Comparison of ENCODE assay signal across 10 mouse cellular contexts in the genomic region with DNA sequence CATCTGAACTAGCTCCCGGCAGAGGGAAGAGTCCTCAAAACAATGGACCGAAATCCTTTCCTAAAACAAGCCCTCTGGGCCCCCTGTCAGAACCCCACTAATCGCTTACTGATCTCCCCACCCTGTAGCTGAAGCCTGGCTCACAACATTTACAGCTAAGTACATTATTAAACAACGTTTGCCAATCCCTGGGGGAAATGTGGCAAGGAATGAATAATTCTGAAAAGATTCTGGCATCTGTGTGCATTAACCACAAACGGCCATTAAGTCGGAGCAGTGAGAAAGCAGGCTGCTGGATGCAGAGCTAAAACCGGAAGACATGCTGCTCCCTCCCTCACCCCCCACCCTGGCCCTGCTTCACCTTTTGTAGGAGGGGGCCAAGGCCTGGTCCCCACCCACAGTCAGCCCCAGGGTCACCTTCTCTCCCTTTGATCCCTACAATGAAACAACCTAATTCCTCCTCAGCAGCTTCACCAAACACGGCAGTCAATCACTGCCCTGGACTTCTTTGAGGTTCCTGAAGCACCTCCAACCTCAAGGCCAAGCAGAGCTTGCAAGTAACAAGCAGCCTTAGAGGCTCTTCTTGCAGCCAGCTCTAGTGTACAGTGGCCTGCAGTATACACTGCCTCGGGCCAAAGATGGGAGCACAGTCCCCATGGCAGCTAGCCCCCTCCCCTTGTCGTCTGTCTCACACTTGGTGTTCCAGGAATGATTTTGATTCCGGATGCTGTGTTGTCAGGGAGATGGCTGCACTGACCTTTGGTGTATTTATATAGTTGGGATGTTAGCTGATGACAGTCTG.
DNase-seq lines count a peak whose midpoint lies in the region; ATAC-seq and TF ChIP-seq lines count a peak whose summit lies in the region.
"Had no signal": no experiment of that assay in that cellular context is flagged by ENCODE, and none has a peak within 500 bp of the region (broad histone marks: within the 10 kb centered on the region; RNA-seq: fewer than 3 reads in every experiment).

No protein-coding gene starts in this region.

- no peak for TF ChIP-seq CTCF in brain, embryonic 14.5 days (IDR thresholded peaks at IDR 0.05; ENCODE audit: borderline replicate concordance, extremely low read depth, insufficient read depth, insufficient read length)

- no peak overlapping the region for H3K4me2 ChIP-seq in hindbrain, embryonic 11.5 days (replicated peaks; ENCODE audit: low read depth, low read length)
- H3K4me2 ChIP-seq in midbrain, embryonic 13.5 days (replicated peaks): no peak overlapping the region
- H3K4me2 ChIP-seq: heart, embryonic 15.5 days had no signal

- TF ChIP-seq POLR2A in brain, embryonic 14.5 days (IDR thresholded peaks at IDR 0.05; ENCODE audit: borderline replicate concordance, extremely low read depth, insufficient read depth, insufficient read length, poor library complexity, severe bottlenecking): no peak

- H3K9ac ChIP-seq in hindbrain, embryonic 11.5 days (ENCODE audit: low read depth, low read length): no peak overlapping the region
- H3K9ac ChIP-seq in midbrain, embryonic 13.5 days (replicated peaks): no peak overlapping the region; the same call in 1 of the 2 replicates
- H3K9ac ChIP-seq: heart, embryonic 15.5 days had no signal

- no peaks in the 10 kb centered on the region for H3K36me3 ChIP-seq in hindbrain, embryonic 11.5 days (ENCODE audit: control insufficient read depth, insufficient read depth, low read length)
- no peaks in the 10 kb centered on the region for H3K36me3 ChIP-seq in midbrain, embryonic 13.5 days
- H3K36me3 ChIP-seq: G1E; heart, embryonic 15.5 days had no signal

- 46% methylated on average over 11 of the region's 11 CpGs for WGBS in hindbrain, embryonic 11.5 days
- WGBS in midbrain, embryonic 13.5 days: 27% methylated on average over 11 of the region's 11 CpGs

- H3K4me1 ChIP-seq in hindbrain, embryonic 11.5 days (replicated peaks; ENCODE audit: control insufficient read depth, insufficient read depth, low read length): no peaks in the 10 kb centered on the region
- H3K4me1 ChIP-seq in midbrain, embryonic 13.5 days (replicated peaks): peaks cover 10% of the 10 kb centered on the region
- H3K4me1 ChIP-seq: heart, embryonic 15.5 days had no signal

- no peak overlapping the region for H3K4me3 ChIP-seq in hindbrain, embryonic 11.5 days (ENCODE audit: low read depth, low read length)
- no peak overlapping the region for H3K4me3 ChIP-seq in midbrain, embryonic 13.5 days (replicated peaks)
- H3K4me3 ChIP-seq: heart, embryonic 15.5 days had no signal

- no peaks in the 10 kb centered on the region for H3K9me3 ChIP-seq in hindbrain, embryonic 11.5 days (ENCODE audit: control insufficient read depth, low read length)
- no peaks in the 10 kb centered on the region for H3K9me3 ChIP-seq in midbrain, embryonic 13.5 days
- H3K9me3 ChIP-seq: heart, embryonic 15.5 days had no signal

- peak overlapping the region; percentile 58 for H3K27ac ChIP-seq in hindbrain, embryonic 11.5 days (ENCODE audit: low read depth, low read length)
- peak overlapping the region; percentile 70 for H3K27ac ChIP-seq in midbrain, embryonic 13.5 days
- H3K27ac ChIP-seq: heart, embryonic 15.5 days had no signal

- peak; percentile 95 for DNase-seq in 3T3-L1 (ENCODE audit: low read depth, low spot score)
- DNase-seq in brain, embryonic 14.5 days (ENCODE audit: low read depth): peak; percentile 83
- DNase-seq in hindbrain, embryonic 11.5 days (ENCODE audit: low spot score): peak; percentile 26
- DNase-seq in T-cell, adult 2 months (ENCODE audit: low spot score): no peak
- DNase-seq in cerebellum, adult 11-12 months: no peak
- DNase-seq in thymus, adult 18-20 months: no peak
- DNase-seq: thymus, adult 2 months had no signal

- no peak for ATAC-seq in hindbrain, embryonic 11.5 days (ENCODE audit: low FRiP score)
- ATAC-seq in midbrain, embryonic 13.5 days: peak; percentile 82

- no peaks in the 10 kb centered on the region for H3K27me3 ChIP-seq in hindbrain, embryonic 11.5 days (ENCODE audit: control insufficient read depth, insufficient read depth, low read length)
- 0 out of 2 replicates have a peak, but pooled peaks cover 4% of the 10 kb centered on the region for H3K27me3 ChIP-seq in midbrain, embryonic 13.5 days

Comparison
In these comparisons a context has a peak if more than half of its experiments do, and no peak if none do; other contexts are left out.
1. DNase-seq: peak in 3T3-L1 (single experiment), brain, embryonic 14.5 days (single experiment) and hindbrain, embryonic 11.5 days (single experiment); none in T-cell, adult 2 months (single experiment), cerebellum, adult 11-12 months (single experiment) and thymus, adult 18-20 months (0 of 2).